Mouse (Mus musculus) testis, postnatal 14 days (tissue): Measurements from ENCODE around the gene Artn.

Experiments
- DNase-seq: peaks from one replicate; pipeline ENCODE4 v3.0.0; 2021; ENCODE audit warnings: low spot score

The Artn gene

DNA sequence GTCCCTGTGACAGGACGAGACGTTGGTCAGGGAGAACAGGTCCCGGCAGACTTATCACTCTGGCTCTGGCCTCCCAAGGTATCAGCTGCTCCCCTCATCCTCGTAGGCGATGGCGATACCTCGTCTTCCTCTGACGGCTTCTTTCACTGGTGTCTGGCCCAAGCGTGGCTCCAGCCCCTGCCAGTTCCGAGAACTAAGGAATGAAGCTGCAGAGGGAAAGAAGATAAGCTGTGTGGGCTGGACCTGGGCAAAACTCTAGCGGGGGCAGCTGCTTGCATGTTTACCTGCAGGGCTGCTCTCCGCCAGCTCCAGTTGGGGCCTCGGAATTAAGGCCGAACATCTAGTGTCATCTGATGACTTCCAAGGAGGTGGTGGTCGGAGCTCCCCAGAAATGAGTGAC lies 40.1 kb downstream of the Artn start:
- DNase-seq: no peak

DNA sequence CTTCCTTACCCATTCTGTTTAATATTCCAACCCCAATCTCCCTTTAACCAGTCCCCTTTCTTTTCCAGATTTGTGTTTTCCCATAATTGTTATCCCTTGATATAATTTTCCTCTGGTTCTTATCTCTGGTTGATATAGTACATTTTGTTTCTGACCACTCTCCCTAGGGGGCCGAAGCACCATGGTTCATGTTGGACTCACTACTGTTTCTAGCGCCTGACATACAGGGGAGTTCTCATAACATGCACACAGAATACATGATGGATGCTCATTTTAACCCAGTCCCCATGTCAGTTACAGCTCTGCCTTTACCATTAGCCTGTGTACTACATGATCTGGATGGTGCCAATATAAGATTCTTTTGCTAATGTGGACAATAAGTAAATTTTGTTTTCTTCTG lies 41.6 kb downstream of the Artn start:
- no peak for DNase-seq

DNA sequence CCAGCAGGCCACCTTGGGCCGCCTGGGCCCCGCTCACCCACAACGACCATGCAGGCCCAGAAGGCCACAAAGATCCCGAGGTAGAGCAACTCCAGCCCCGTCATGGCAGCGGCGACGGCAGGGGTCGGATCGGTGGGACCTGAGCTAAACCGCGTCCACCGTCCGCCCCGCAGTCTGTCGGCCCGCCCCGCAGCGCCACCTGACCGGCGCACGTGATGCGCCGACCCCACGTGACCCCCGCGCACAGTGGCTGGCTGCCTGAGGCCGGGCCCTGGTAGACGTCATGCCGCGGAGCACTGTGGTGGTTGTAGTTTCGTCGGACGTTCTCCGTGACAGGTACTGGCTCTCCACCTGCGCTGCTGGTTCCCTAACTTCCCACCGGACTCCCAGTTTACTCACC lies 42.4 kb downstream of the Artn start, which contains the start of gene Atp6v0b:
Atp6v0b (minus strand) TSS at position 201 of the 400 bp plus-strand sequence.
- peak; percentile 95 for DNase-seq

DNA sequence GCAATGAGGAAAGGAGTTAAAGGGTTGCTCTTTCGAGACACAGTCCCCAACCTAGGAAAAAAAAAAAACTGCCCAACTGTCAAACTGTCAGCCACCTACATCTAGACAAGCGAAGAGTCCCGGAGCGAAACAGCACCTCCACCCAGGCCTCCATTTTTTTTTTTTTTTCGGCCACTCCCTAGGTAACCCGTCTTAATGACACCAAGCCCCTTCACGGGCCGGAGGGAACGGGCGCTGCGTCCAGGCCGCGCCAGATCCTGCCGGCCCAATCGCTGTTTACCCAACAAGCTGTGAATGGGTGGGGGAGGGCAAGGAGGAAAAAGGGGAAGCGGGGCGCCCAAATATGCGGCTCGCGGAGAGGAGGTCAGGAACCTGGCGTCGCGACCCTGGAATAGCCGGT lies 42.9 kb downstream of the Artn start:
- peak; percentile 63 for DNase-seq

DNA sequence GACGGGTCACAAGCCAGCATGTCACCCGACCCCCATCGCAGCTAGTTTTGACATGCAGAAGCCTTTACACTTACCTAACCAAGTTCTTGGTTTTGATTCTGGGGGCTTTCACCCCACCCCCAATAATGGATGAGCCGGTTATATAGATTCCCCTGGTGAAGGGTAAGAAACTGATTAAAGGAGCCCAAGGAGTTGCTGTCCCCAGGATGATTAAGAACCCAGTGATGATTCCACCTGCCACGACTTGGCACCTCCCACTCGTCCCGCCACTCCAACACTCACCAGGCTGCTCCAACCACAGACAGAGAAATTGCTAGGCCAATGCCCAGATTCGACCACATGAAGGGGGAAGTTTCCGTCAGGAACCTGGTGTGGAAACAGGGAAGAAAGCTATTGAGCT lies 43.6 kb downstream of the Artn start:
- DNase-seq: no peak

DNA sequence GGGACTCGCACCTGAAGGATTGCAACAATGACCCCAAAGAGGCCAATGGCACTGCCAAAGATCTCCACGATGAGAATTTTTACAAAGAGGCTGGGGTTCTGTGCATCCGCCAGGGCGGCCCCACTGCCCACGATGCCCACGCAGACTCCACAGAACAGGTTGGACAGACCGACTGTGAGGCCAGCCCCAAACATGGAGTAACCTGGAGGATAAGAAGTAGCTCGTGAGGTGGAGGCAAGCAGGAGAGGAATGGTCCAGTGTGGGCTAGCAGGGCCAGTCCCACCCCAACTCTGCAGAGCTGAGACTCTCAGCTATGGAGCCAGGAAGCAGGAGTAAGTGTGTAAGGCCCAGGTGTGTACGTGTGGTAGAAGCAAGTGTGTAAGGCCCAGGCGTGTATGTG lies 44.5 kb downstream of the Artn start:
- DNase-seq: no peak

DNA sequence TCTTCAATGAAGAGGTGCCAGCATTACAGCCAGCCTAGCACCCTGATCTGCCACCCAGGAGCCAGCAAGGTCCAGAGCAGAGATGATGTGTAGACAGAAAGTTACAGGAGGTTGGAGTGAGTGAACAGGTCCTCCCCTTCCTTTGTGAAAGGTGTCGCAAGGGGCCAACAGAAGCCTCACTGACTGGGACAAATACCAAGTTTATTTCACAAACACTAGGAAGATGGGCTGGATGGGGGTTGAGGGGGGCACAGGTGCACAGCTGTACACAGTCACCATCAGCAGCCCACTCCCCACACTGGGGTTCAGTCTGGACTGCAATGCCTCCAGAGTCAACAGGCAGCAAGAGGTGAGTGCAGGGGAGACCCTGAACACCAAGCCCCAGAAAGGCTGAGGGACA lies 45.4 kb downstream of the Artn start:
- DNase-seq: no peak

DNA sequence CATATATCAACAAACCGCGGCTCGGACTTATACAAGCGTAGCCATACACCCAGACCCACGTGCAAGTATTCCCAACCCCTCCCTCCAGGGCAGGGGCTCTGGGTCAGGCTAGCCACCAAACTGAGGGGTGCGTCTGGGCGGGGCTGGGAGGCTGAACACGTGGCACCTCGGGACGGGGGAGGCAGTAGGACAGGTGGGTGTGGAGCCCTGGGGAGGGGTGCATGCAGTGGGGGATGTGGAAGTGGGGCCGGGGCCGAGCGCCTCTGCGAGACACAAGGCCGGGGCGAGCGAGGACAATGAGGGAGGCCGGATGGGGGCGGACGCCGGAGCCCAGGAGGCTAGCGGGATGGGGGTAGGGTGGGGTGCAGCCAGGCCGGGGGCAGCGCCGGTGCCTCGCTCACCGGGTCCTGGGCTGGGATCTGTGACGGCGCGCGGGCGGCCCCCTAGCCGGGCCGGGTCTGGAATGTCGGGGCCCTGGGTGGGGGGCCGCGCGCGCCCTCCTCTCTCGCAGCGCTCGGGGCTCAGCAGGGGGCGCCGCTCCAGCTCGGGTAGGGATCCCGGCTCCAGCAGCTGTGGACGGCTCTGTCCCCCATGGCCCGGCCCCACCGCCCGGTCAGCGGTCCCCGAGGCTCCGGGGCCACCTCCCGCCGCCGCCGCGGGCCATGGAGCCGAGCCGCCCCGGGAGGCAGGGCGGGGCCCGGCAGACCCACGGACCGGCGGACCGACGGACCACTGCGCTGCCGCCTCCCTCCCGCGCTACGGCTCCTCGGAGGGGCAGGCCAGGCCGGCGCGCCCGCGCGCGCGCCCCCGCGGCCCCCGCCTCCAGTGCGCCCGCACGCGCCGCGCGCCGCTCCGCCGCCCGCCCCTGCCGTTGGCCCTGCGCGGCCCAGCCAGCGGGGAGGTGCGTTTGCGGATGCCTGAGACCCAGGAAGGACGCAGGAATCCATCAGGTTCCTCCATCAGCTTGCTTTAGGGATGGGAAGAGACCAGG lies 46.6 kb downstream of the Artn start, which contains the start of gene B4galt2:
B4galt2 (minus strand) TSS at position 787 of the 991 bp plus-strand sequence.
- DNase-seq: peak; percentile 65

DNA sequence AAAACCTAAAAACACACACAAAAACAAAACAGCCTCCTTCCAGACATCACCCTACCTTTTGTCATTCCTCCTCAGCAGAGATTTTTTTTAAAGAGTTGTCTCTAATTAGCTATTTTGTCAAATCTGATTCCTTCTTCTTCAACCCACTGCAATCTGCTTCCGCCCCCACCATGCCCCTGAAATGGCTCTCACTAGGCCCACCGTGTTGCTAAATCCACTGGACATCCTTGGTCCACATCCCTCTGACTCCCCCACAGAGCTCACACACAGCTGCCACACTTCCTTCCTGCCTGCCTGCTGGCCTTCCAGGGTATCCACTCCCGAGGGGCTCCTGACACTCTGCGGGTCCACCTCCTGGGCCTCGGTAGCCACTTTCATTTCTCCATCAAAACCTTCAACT lies 50.9 kb downstream of the Artn start:
- no peak for DNase-seq

DNA sequence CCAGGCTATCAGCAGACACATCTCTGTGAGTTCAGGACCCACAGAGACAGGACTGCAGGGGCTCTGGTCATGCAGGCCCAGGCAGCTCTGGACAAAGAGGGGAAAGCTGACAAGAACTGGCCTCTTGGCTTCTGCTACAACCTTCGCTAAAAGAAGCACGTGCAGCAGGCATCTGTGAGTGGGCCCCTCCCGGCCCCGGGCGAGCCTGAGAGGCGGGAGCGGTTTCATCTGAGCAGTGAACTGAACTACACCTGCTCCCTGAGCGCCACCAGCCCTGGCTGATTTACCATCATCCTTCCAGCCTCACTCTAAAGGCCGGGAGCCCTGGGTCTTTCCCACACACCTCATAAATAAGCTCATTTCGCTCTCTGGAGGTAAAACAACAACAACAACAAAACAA lies 51.3 kb downstream of the Artn start:
- DNase-seq: no peak
